Mouse (Mus musculus): Measurements from ENCODE around the gene Majin. TPM values are rescaled to one million over a fixed set of nuclear protein-coding genes. Genes with fewer than 3 reads are reported as not detected.

Gene Majin
- polyA plus RNA-seq, 1 experiment from 2014 or later = not detected

DNA sequence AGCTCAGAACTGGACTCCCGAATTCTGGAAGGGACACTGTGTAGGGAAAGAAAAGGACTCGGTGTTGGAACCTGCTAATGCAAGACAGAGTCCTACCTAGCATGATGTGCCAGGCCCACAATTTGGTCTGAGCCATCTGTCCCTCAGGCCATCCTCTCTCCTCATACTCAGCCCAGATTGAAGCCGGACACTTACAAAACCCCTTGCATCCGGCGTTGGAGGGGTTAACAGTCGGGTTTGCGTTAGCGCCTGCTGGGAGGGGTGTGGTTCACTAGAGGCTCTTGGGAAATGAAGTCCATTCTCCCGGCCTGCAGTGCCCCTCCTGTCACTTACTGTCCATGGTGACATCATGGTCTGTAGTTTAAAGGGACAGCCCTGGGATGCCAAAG is 51.9 kb downstream of the Majin start:
- WGBS = 1% methylated on average over 9 of the region's 9 CpGs
- Histone ChIP-seq H3K9ac (ENCODE audit: low read length) (peak overlapping the region; percentile 80), H3K27me3 (ENCODE audit: control insufficient read depth, insufficient read depth, low read length) (no peaks in the 10 kb centered on the region), H3K9me3 (ENCODE audit: control insufficient read depth, low read length) (no peaks in the 10 kb centered on the region), H3K4me3 (ENCODE audit: low read depth, low read length) (peak overlapping the region; percentile 75), H3K4me1 (replicated peaks; ENCODE audit: control insufficient read depth, insufficient read depth) (peaks cover 10% of the 10 kb centered on the region; the same call in 1 of the 2 replicates), H3K36me3 (ENCODE audit: control insufficient read depth, insufficient read depth, low read length) (peaks cover 6% of the 10 kb centered on the region; the same call in 1 of the 2 replicates), H3K4me2 (replicated peaks; ENCODE audit: low read depth) (peak overlapping the region; percentile 85), H3K27ac (replicated peaks) (peak overlapping the region; percentile 96)
- DNase-seq (ENCODE audit: low spot score) (peak; percentile 88), ATAC-seq (ENCODE audit: low FRiP score, low TSS enrichment) (peak; percentile 85)
- TF ChIP-seq EP300 (optimal IDR thresholded peaks at IDR 0.05) (peak; percentile 57), CTCF (IDR thresholded peaks at IDR 0.05; ENCODE audit: low read depth) (no peak)

DNA sequence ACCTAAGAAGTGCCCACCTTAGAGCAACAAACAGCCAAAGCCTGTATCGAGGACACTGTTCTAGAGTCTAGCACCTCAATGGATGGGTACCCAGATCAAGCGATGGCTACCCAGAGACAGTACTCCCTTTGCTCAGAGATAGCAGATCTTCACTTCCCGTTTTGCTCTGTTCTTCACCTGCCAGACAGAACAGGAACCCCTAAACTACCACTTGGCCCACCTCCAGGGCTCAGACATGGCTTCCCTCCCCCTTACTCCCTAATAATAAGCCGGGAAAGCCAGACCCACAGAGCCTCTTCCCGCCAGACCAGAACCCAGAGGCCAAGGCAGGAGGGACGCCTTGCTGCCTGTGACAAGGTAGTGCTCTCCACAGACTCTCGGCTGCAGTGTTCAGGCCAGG is 52.7 kb downstream of the Majin start:
- WGBS = 72% methylated on average over 7 of the region's 7 CpGs
- no peak overlapping the region for H3K9ac ChIP-seq (ENCODE audit: low read length)
- peaks cover 10% of the 10 kb centered on the region; the same call in 1 of the 2 replicates for H3K4me1 ChIP-seq (replicated peaks; ENCODE audit: control insufficient read depth, insufficient read depth)
- no peaks in the 10 kb centered on the region for H3K27me3 ChIP-seq (ENCODE audit: control insufficient read depth, insufficient read depth, low read length)
- ATAC-seq (ENCODE audit: low FRiP score, low TSS enrichment) = no peak
- no peak for TF ChIP-seq CTCF (IDR thresholded peaks at IDR 0.05; ENCODE audit: low read depth)
- H3K9me3 ChIP-seq (ENCODE audit: control insufficient read depth, low read length) = no peaks in the 10 kb centered on the region
- H3K4me2 ChIP-seq (replicated peaks; ENCODE audit: low read depth) = no peak overlapping the region
- no peak for DNase-seq (ENCODE audit: low spot score)
- no peak overlapping the region for H3K4me3 ChIP-seq (ENCODE audit: low read depth, low read length)
- H3K27ac ChIP-seq (replicated peaks) = no peak overlapping the region
- H3K36me3 ChIP-seq (ENCODE audit: control insufficient read depth, insufficient read depth, low read length) = peaks cover 6% of the 10 kb centered on the region; the same call in 1 of the 2 replicates

DNA sequence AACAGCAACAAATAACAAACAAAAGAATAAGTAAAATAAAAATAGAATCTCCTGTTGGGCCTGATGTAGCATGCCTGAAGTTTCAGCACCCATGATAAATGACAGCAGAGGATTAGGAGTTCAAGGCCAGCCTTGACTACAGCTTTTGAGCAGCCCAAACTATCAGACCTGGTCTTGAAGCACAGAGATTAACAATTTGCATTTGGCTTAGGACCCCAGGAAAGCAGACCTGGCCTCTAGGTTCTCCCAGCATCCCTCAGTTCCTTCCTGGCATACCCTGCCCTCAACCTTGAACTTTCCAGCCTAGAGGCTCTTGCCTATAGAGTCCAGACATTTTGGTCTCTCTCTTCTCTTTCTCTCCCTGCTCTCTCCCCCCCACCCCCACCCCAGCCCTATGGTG is 54.6 kb downstream of the Majin start:
- peaks cover 10% of the 10 kb centered on the region; the same call in 1 of the 2 replicates for H3K4me1 ChIP-seq (replicated peaks; ENCODE audit: control insufficient read depth, insufficient read depth)
- no peak for TF ChIP-seq EP300 (optimal IDR thresholded peaks at IDR 0.05)
- no peak for TF ChIP-seq CTCF (IDR thresholded peaks at IDR 0.05; ENCODE audit: low read depth)
- H3K9ac ChIP-seq (ENCODE audit: low read length) = no peak overlapping the region
- no peaks in the 10 kb centered on the region for H3K27me3 ChIP-seq (ENCODE audit: control insufficient read depth, insufficient read depth, low read length)
- no peak overlapping the region for H3K4me2 ChIP-seq (replicated peaks; ENCODE audit: low read depth)
- H3K27ac ChIP-seq (replicated peaks) = no peak overlapping the region
- ATAC-seq (ENCODE audit: low FRiP score, low TSS enrichment) (no peak), DNase-seq (ENCODE audit: low spot score) (no peak)
- no peaks in the 10 kb centered on the region for H3K9me3 ChIP-seq (ENCODE audit: control insufficient read depth, low read length)
- H3K36me3 ChIP-seq (ENCODE audit: control insufficient read depth, insufficient read depth, low read length) = no peaks in the 10 kb centered on the region
- no peak overlapping the region for H3K4me3 ChIP-seq (ENCODE audit: low read depth, low read length)

DNA sequence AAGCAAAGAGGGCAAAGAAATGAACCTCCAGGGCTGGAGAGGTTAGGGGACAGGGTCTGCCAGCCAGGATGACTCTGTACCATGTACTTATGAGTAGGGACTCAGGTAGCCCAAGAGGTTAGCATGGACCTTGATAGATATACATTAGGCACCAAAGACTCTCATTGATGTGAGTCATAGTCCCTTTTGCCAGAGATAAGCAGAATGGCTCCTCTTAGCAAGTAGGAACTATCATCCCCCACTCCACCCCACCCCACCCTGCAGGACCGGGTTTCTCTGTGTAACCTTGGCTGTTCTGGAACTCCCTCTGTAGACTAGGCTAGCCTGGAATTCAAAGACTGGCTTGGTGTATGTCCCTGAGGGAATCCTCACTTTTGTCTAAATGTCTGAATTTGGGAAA is 55.9 kb downstream of the Majin start:
- H3K4me2 ChIP-seq (replicated peaks; ENCODE audit: low read depth) = no peak overlapping the region
- H3K27me3 ChIP-seq (ENCODE audit: control insufficient read depth, insufficient read depth, low read length) = no peaks in the 10 kb centered on the region
- no peak overlapping the region for H3K4me3 ChIP-seq (ENCODE audit: low read depth, low read length)
- H3K27ac ChIP-seq (replicated peaks) = 0 out of 2 replicates have a peak overlapping the region, but pooled peaks have one; percentile 18
- TF ChIP-seq EP300 (optimal IDR thresholded peaks at IDR 0.05) (no peak), CTCF (IDR thresholded peaks at IDR 0.05; ENCODE audit: low read depth) (no peak)
- DNase-seq (ENCODE audit: low spot score) (no peak), ATAC-seq (ENCODE audit: low FRiP score, low TSS enrichment) (no peak)
- H3K36me3 ChIP-seq (ENCODE audit: control insufficient read depth, insufficient read depth, low read length) = peaks cover 3% of the 10 kb centered on the region; the same call in 1 of the 2 replicates
- no peaks in the 10 kb centered on the region for H3K9me3 ChIP-seq (ENCODE audit: control insufficient read depth, low read length)
- peaks cover 3% of the 10 kb centered on the region; the same call in 1 of the 2 replicates for H3K4me1 ChIP-seq (replicated peaks; ENCODE audit: control insufficient read depth, insufficient read depth)
- 39% methylated on average over 1 of the region's 1 CpGs for WGBS
- H3K9ac ChIP-seq (ENCODE audit: low read length) = no peak overlapping the region

DNA sequence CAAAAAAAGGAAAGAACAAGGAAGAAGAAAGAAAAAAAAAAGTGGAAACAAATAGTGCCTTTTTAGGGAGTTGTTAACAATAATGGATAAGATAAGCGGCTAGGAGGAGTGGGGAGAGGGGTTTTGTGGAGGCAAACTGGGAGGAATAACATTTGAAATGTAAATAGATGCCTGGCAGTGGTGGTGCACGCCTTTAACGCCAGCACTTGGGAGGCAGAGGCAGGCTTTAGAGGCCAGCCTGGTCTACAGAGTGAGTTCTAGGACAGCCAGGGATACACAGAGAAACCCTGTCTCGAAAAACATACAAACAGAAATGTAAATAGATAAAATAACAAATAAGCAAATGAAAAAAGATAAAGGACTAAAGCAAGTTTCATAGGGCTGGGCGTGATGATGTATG is 56.5 kb downstream of the Majin start:
- Histone ChIP-seq H3K9ac (ENCODE audit: low read length) (no peak overlapping the region), H3K27me3 (ENCODE audit: control insufficient read depth, insufficient read depth, low read length) (no peaks in the 10 kb centered on the region), H3K9me3 (ENCODE audit: control insufficient read depth, low read length) (no peaks in the 10 kb centered on the region), H3K4me3 (ENCODE audit: low read depth, low read length) (no peak overlapping the region), H3K27ac (replicated peaks) (no peak overlapping the region), H3K4me2 (replicated peaks; ENCODE audit: low read depth) (0 out of 2 replicates have a peak overlapping the region, but pooled peaks have one; percentile 1), H3K4me1 (replicated peaks; ENCODE audit: control insufficient read depth, insufficient read depth) (peaks cover 3% of the 10 kb centered on the region; the same call in 1 of the 2 replicates), H3K36me3 (ENCODE audit: control insufficient read depth, insufficient read depth, low read length) (peaks cover 3% of the 10 kb centered on the region; the same call in 1 of the 2 replicates)
- DNase-seq (ENCODE audit: low spot score) = no peak
- no peak for ATAC-seq (ENCODE audit: low FRiP score, low TSS enrichment)
- no peak for TF ChIP-seq CTCF (IDR thresholded peaks at IDR 0.05; ENCODE audit: low read depth)
- WGBS = 28% methylated on average over 5 of the region's 5 CpGs

DNA sequence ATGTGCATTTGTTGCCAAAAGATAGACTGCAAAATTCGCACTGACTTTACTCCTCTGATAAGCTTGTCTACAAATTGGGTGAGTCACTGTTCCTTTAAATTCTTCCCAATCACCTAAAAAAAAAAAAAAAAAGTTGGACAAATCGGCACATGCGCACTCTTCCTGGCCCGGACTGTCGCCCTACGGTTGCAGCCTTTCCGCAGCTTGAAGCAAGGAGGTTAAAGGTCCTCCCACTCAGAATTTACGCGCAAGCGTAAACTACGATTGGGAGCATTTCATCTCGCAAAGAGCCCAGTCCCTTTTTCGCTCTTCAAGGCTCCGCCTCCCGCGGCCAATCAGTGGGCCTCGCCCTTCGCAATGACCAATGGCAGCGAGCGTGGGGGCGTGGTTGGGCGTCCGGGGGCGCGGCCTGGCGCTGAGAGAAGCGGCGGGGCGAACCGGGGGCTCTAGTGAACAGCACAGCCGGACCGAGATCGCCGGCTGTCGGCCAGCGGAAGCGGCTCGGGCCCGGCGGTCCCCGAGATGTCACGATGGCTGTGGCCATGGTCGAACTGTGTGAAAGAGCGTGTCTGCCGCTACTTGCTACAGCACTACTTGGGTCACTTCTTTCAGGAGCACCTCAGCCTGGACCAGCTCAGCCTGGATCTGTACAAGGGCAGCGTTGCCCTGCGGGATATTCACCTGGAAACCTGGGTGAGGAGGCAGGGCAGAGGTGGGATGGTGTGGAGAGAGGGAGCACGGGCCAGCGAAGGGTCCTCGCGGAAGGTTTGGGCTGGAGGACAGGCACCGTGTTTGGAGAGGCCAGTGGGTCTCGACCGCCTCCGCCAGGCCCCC is 57.3 kb downstream of the Majin start, which contains the start of gene Atg2a:
Gene Atg2a, plus strand, starts transcription at position 395 of the 834 bp plus-strand sequence.
- peak within 1 kb of the TSS; percentile 85 for H3K4me3 ChIP-seq (ENCODE audit: low read depth, low read length)
- TF ChIP-seq CTCF (IDR thresholded peaks at IDR 0.05; ENCODE audit: low read depth) (peak; percentile 25), EP300 (optimal IDR thresholded peaks at IDR 0.05) (no peak)
- H3K36me3 ChIP-seq (ENCODE audit: control insufficient read depth, insufficient read depth, low read length) = peaks cover 7% of the 10 kb centered on the region; the same call in 1 of the 2 replicates
- H3K9me3 ChIP-seq (ENCODE audit: control insufficient read depth, low read length) = no peaks in the 10 kb centered on the region
- peak within 1 kb of the TSS; percentile 94 for H3K9ac ChIP-seq (ENCODE audit: low read length)
- peak within 1 kb of the TSS; percentile 90 for H3K4me2 ChIP-seq (replicated peaks; ENCODE audit: low read depth)
- H3K4me1 ChIP-seq (replicated peaks; ENCODE audit: control insufficient read depth, insufficient read depth) = peaks cover under 1% of the 10 kb centered on the region; the same call in 1 of the 2 replicates
- WGBS = under 1% methylated on average over 55 of the region's 55 CpGs
- H3K27me3 ChIP-seq (ENCODE audit: control insufficient read depth, insufficient read depth, low read length) = no peaks in the 10 kb centered on the region
- ATAC-seq (ENCODE audit: low FRiP score, low TSS enrichment) (peak; percentile 89), DNase-seq (ENCODE audit: low spot score) (peak; percentile 99)
- H3K27ac ChIP-seq (replicated peaks) = peak within 1 kb of the TSS; percentile 93

Measured in stomach, postnatal 0 days (tissue).